12 mouse cellular contexts compared by ENCODE assay signal in the genomic region with DNA sequence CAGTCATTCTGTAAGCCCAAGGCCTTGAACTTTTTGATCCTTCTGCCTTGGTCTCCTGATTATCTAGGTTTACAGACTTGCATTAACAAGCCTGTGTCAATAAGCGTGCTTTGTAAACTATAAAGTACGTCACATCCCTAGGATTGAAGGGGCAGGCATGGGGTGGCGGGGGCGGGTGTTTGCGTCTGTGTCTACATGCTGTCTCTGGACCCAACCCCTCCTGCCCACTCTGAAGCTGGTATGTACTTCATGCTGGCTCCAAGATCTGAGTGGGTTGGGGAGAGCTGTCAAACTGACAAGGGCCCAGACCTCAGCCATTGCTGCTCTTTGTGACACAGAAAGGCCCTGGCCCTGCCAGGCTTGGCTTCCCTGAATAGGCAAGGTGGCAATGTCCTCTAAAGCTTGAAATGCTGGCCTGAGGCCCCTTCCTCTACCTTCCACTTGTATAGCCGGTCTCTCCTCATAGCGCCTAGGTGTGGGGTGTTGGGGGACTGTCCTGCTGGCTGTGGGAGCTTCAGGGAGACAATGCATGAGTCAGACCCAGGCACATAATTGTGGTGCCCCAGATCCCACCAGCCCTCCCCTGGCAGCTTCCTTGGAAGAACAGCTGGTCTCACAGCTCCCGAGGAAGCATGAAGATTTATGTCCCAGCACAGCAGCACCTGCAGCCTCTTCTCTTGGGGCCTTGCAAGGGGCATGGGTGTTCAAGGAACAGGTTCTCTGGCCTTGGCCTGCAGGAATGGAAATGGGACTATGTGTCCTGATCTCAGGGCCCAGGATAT. TPM values are rescaled to one million over a fixed set of nuclear protein-coding genes. Genes with fewer than 3 reads are reported as not detected.
A peak's percentile ranks its signal among the peaks of the same experiment; 100 is the strongest.
DNase-seq lines count a peak whose midpoint lies in the region; ATAC-seq and TF ChIP-seq lines count a peak whose summit lies in the region.
"Had no signal": no experiment of that assay in that cellular context is flagged by ENCODE, and none has a peak within 500 bp of the region (broad histone marks: within the 10 kb centered on the region; RNA-seq: fewer than 3 reads in every experiment).

No protein-coding gene starts in this region.

- DNase-seq in heart, adult 8-10 months (ENCODE audit: low spot score), result no peak
- no peak for DNase-seq in lung, embryonic 14.5 days
- DNase-seq in lung, postnatal 14 days, result no peak
- DNase-seq in heart, postnatal 0 days (ENCODE audit: low spot score), result peak; percentile 29
- DNase-seq in embryo, embryonic 11 days, result no peak
- DNase-seq: cerebellum, adult 11-12 months had no signal

- no peak overlapping the region for H3K4me2 ChIP-seq in heart, embryonic 11.5 days
- H3K4me2 ChIP-seq in lung, embryonic 14.5 days, result no peak overlapping the region
- H3K4me2 ChIP-seq in heart, postnatal 0 days (ENCODE audit: low read depth, low read length), result no peak overlapping the region
- no peak overlapping the region for H3K4me2 ChIP-seq in stomach, embryonic 14.5 days (replicated peaks; ENCODE audit: low read depth, low read length)

- WGBS in heart, embryonic 11.5 days (ENCODE audit: insufficient replicate concordance), result 74% methylated on average over 8 of the region's 8 CpGs
- 54% methylated on average over 8 of the region's 8 CpGs for WGBS in lung, embryonic 14.5 days
- WGBS in heart, postnatal 0 days, result 61% methylated on average over 8 of the region's 8 CpGs
- WGBS in stomach, embryonic 14.5 days, result 61% methylated on average over 8 of the region's 8 CpGs

- peak overlapping the region; percentile 70 for H3K27ac ChIP-seq in heart, embryonic 11.5 days (ENCODE audit: low read depth, low read length)
- H3K27ac ChIP-seq in lung, embryonic 14.5 days (ENCODE audit: low read depth), result peak overlapping the region; percentile 59
- H3K27ac ChIP-seq in heart, postnatal 0 days (ENCODE audit: low read depth), result peak overlapping the region; percentile 74
- H3K27ac ChIP-seq in stomach, embryonic 14.5 days (ENCODE audit: low read length), result peak overlapping the region; percentile 35; the same call in 1 of the 2 replicates

- no peaks in the 10 kb centered on the region for H3K9me3 ChIP-seq in heart, embryonic 11.5 days (replicated peaks; ENCODE audit: control insufficient read depth, low read length)
- H3K9me3 ChIP-seq in lung, embryonic 14.5 days (ENCODE audit: low read depth, low read length), result no peaks in the 10 kb centered on the region
- H3K9me3 ChIP-seq in heart, postnatal 0 days (replicated peaks; ENCODE audit: control insufficient read depth, low read length), result no peaks in the 10 kb centered on the region
- no peaks in the 10 kb centered on the region for H3K9me3 ChIP-seq in stomach, embryonic 14.5 days (ENCODE audit: control insufficient read depth, low read depth, low read length)

- 0 out of 2 replicates have a peak, but pooled peaks have one; percentile 16 for ATAC-seq in heart, embryonic 11.5 days (replicated peaks; ENCODE audit: insufficient number of reproducible peaks, low FRiP score, low TSS enrichment)
- ATAC-seq in lung, embryonic 14.5 days (ENCODE audit: insufficient read depth), result no peak
- peak; percentile 37 for ATAC-seq in heart, postnatal 0 days (ENCODE audit: insufficient read depth, low read depth)
- ATAC-seq in stomach, embryonic 14.5 days (ENCODE audit: insufficient number of reproducible peaks, insufficient read depth, low FRiP score, low read depth), result peak; percentile 11; the same call in 1 of the 2 replicates
- ATAC-seq in granulocyte monocyte progenitor cell, adult 5-6 weeks (replicated peaks; ENCODE audit: poor library complexity, severe bottlenecking), result no peak
- ATAC-seq: CD4-positive, CD25-positive, alpha-beta regulatory T cell, adult 4 months; inflammation-experienced regulatory T-cells, adult 6 months had no signal

- no peak for TF ChIP-seq EP300 in heart, postnatal 0 days (IDR thresholded peaks at IDR 0.05; ENCODE audit: low read depth)

- no peaks in the 10 kb centered on the region for H3K27me3 ChIP-seq in heart, embryonic 11.5 days (ENCODE audit: control insufficient read depth, insufficient read depth, low read length)
- H3K27me3 ChIP-seq in lung, embryonic 14.5 days (ENCODE audit: insufficient read depth, low read length), result no peaks in the 10 kb centered on the region
- H3K27me3 ChIP-seq in heart, postnatal 0 days (ENCODE audit: control insufficient read depth, insufficient read depth, low read length), result no peaks in the 10 kb centered on the region
- no peaks in the 10 kb centered on the region for H3K27me3 ChIP-seq in stomach, embryonic 14.5 days (ENCODE audit: control insufficient read depth, insufficient read depth, low read length)

- no peak overlapping the region for H3K4me3 ChIP-seq in heart, embryonic 11.5 days (ENCODE audit: low read depth, low read length)
- H3K4me3 ChIP-seq in lung, embryonic 14.5 days (ENCODE audit: low read depth, low read length), result no peak overlapping the region
- no peak overlapping the region for H3K4me3 ChIP-seq in heart, postnatal 0 days (ENCODE audit: low read depth, low read length)
- no peak overlapping the region for H3K4me3 ChIP-seq in stomach, embryonic 14.5 days (ENCODE audit: low read depth, low read length)
- H3K4me3 ChIP-seq: erythroblast, embryonic 14.5 days had no signal

- H3K4me1 ChIP-seq in heart, embryonic 11.5 days (ENCODE audit: control insufficient read depth, insufficient read depth, low read length), result peaks cover 27% of the 10 kb centered on the region
- no peaks in the 10 kb centered on the region for H3K4me1 ChIP-seq in lung, embryonic 14.5 days (ENCODE audit: insufficient read depth)
- peaks cover 16% of the 10 kb centered on the region for H3K4me1 ChIP-seq in heart, postnatal 0 days (ENCODE audit: control insufficient read depth, insufficient read depth)
- H3K4me1 ChIP-seq in stomach, embryonic 14.5 days (ENCODE audit: control insufficient read depth, insufficient read depth, low read length), result peaks cover 18% of the 10 kb centered on the region; the same call in 1 of the 2 replicates

- H3K9ac ChIP-seq in heart, embryonic 11.5 days (ENCODE audit: low read depth, low read length), result no peak overlapping the region; the same call in 1 of the 2 replicates
- no peak overlapping the region for H3K9ac ChIP-seq in lung, embryonic 14.5 days
- no peak overlapping the region for H3K9ac ChIP-seq in heart, postnatal 0 days (replicated peaks; ENCODE audit: low read depth, low read length)
- no peak overlapping the region for H3K9ac ChIP-seq in stomach, embryonic 14.5 days (replicated peaks; ENCODE audit: low read depth, low read length)

- no peaks in the 10 kb centered on the region for H3K36me3 ChIP-seq in heart, embryonic 11.5 days (ENCODE audit: control insufficient read depth, insufficient read depth, low read length)
- H3K36me3 ChIP-seq in lung, embryonic 14.5 days (ENCODE audit: insufficient read depth), result peaks cover 8% of the 10 kb centered on the region; the same call in 1 of the 2 replicates
- peaks cover 16% of the 10 kb centered on the region for H3K36me3 ChIP-seq in heart, postnatal 0 days (replicated peaks; ENCODE audit: control insufficient read depth, insufficient read depth, low read length)
- no peaks in the 10 kb centered on the region for H3K36me3 ChIP-seq in stomach, embryonic 14.5 days (ENCODE audit: control insufficient read depth, insufficient read depth, low read length)

- no peak for TF ChIP-seq CTCF in lung, embryonic 14.5 days (IDR thresholded peaks at IDR 0.05; ENCODE audit: low read depth)
- TF ChIP-seq CTCF in heart, postnatal 0 days (IDR thresholded peaks at IDR 0.05; ENCODE audit: low read depth), result no peak

RNA-seq across cellular contexts. Expression of a gene that starts 28.4 kb away (rescaled TPM):
- polyA plus RNA-seq in heart, embryonic 11.5 days (2014; fragmentation: Nextera tagmentation; extraction: Ambion mirVana), result 20.0 and 20.8 TPM in 2 replicates
- 10 to 100 TPM; 19.7 to 30.7 (median 24.3) TPM for total RNA-seq in heart, adult 8-10 months (2022)
- 20.2 and 21.8 TPM in 2 replicates for polyA plus RNA-seq in lung, embryonic 14.5 days (2014; fragmentation: Nextera tagmentation; extraction: Ambion mirVana)
- total RNA-seq in heart, postnatal 0 days (2014; rRNA removed; ENCODE audit: low replicate concordance), result 35.9 and 47.8 TPM in 2 replicates
- 24.4 and 28.9 TPM in 2 replicates for polyA plus RNA-seq in heart, postnatal 0 days (2015; fragmentation: Nextera tagmentation; extraction: Ambion mirVana)
- 15.9 and 22.7 TPM in 2 replicates for polyA plus RNA-seq in stomach, embryonic 14.5 days (2014; fragmentation: Nextera tagmentation; extraction: Ambion mirVana)
- not detected in 2 replicates for total RNA-seq in granulocyte monocyte progenitor cell, adult 5-6 weeks (2014; fragmentation: Nextera tagmentation)
- total RNA-seq in granulocyte monocyte progenitor cell, adult 5-6 weeks (2017), result 0.56 TPM in 1 of 2 replicates, not detected in the other

RNA-seq across cellular contexts. Expression of a gene that starts 56.2 kb away (rescaled TPM):
- polyA plus RNA-seq in heart, embryonic 11.5 days (2014; fragmentation: Nextera tagmentation; extraction: Ambion mirVana), result 0.77 and 1.0 TPM in 2 replicates
- not detected for total RNA-seq in heart, adult 8-10 months (2022)
- 0.95 and 1.2 TPM in 2 replicates for polyA plus RNA-seq in lung, embryonic 14.5 days (2014; fragmentation: Nextera tagmentation; extraction: Ambion mirVana)
- total RNA-seq in heart, postnatal 0 days (2014; rRNA removed; ENCODE audit: low replicate concordance), result 0.73 and 1.6 TPM in 2 replicates
- 0.59 and 0.75 TPM in 2 replicates for polyA plus RNA-seq in heart, postnatal 0 days (2015; fragmentation: Nextera tagmentation; extraction: Ambion mirVana)
- 0.65 and 0.83 TPM in 2 replicates for polyA plus RNA-seq in stomach, embryonic 14.5 days (2014; fragmentation: Nextera tagmentation; extraction: Ambion mirVana)
- not detected in 2 replicates for total RNA-seq in granulocyte monocyte progenitor cell, adult 5-6 weeks (2014; fragmentation: Nextera tagmentation)
- 0.22 and 0.57 TPM in 2 replicates for total RNA-seq in granulocyte monocyte progenitor cell, adult 5-6 weeks (2017)
- polyA plus RNA-seq: CD4-positive, CD25-positive, alpha-beta regulatory T cell, adult 4 months; erythroblast, embryonic 14.5 days had no signal

RNA-seq across cellular contexts. Expression of a gene that starts 56.6 kb away (rescaled TPM):
- 442 and 580 TPM in 2 replicates for polyA plus RNA-seq in heart, embryonic 11.5 days (2014; fragmentation: Nextera tagmentation; extraction: Ambion mirVana)
- total RNA-seq in heart, adult 8-10 months (2022), result 100 to 1,000 TPM; 129 to 268 (median 205) TPM
- 663 and 691 TPM in 2 replicates for polyA plus RNA-seq in lung, embryonic 14.5 days (2014; fragmentation: Nextera tagmentation; extraction: Ambion mirVana)
- 811 and 864 TPM in 2 replicates for total RNA-seq in heart, postnatal 0 days (2014; rRNA removed; ENCODE audit: low replicate concordance)
- 522 and 571 TPM in 2 replicates for polyA plus RNA-seq in heart, postnatal 0 days (2015; fragmentation: Nextera tagmentation; extraction: Ambion mirVana)
- polyA plus RNA-seq in stomach, embryonic 14.5 days (2014; fragmentation: Nextera tagmentation; extraction: Ambion mirVana), result 474 and 475 TPM in 2 replicates
- 0.80 TPM in 1 of 2 replicates, not detected in the other for total RNA-seq in granulocyte monocyte progenitor cell, adult 5-6 weeks (2014; fragmentation: Nextera tagmentation)
- not detected in 2 replicates for total RNA-seq in granulocyte monocyte progenitor cell, adult 5-6 weeks (2017)
- polyA plus RNA-seq: inflammation-experienced regulatory T-cells, adult 6 months had no signal

Comparison
In these comparisons a context has a peak if more than half of its experiments do, and no peak if none do; other contexts are left out.
1. ATAC-seq: peak in heart, embryonic 11.5 days (single experiment), heart, postnatal 0 days (single experiment) and stomach, embryonic 14.5 days (single experiment); none in lung, embryonic 14.5 days (single experiment) and granulocyte monocyte progenitor cell, adult 5-6 weeks (single experiment).
2. Peak in every context shown above with its lines, with median percentiles within 50 percentile points of each other: H3K27ac ChIP-seq.